Mouse (Mus musculus) midbrain, postnatal 0 days (tissue): Measurements from ENCODE around the gene Orm2. TPM values are rescaled to one million over a fixed set of nuclear protein-coding genes. Genes with fewer than 3 reads are reported as not detected.

Source experiments
- ATAC-seq: fragments of 200-750 bp; cut with Nextera tagmentation; 2 replicates; pipeline ENCODE4 v1.8.0; 2017; ENCODE audit warnings: moderate number of reproducible peaks, mild to moderate bottlenecking, moderate TSS enrichment, moderate library complexity; ENCODE audit not compliant: low FRiP score
- DNase-seq: peaks from one replicate; pipeline ENCODE4 v3.0.0-alpha.2; 2015; ENCODE audit warnings: low spot score
- H3K27ac ChIP-seq: fragments of 300-500 bp; sonication (generic); 2 replicates; pipeline ENCODE4 v1.5.1; 2014; ENCODE audit warnings: low read depth, mild to moderate bottlenecking, low read length, mixed read lengths
- H3K27me3 ChIP-seq: fragments of 300-500 bp; sonication (generic); 2 replicates; pipeline ENCODE4 v1.6.1; 2014; ENCODE audit warnings: low read length, control low read depth, mixed read lengths; ENCODE audit not compliant: insufficient read depth
- H3K36me3 ChIP-seq: fragments of 300-500 bp; sonication (generic); 2 replicates; pipeline ENCODE4 v1.6.1; 2014; ENCODE audit warnings: low read length, control low read depth, mixed read lengths; ENCODE audit not compliant: insufficient read depth
- H3K4me1 ChIP-seq: fragments of 300-500 bp; sonication (generic); 2 replicates; pipeline ENCODE4 v1.6.1; 2014; ENCODE audit warnings: mild to moderate bottlenecking, control low read depth, antibody characterized with exemption, low read length, mixed read lengths; ENCODE audit not compliant: insufficient read depth
- H3K4me2 ChIP-seq: fragments of 300-500 bp; sonication (generic); 2 replicates; pipeline ENCODE4 v1.6.1; 2014; ENCODE audit warnings: low read depth, mild to moderate bottlenecking, low read length, mixed read lengths; ENCODE audit not compliant: poor library complexity, severe bottlenecking
- H3K4me3 ChIP-seq: fragments of 300-500 bp; sonication (generic); 2 replicates; pipeline ENCODE4 v1.5.1; 2014; ENCODE audit warnings: low read depth, mild to moderate bottlenecking, low read length, moderate library complexity
- H3K9ac ChIP-seq: fragments of 300-500 bp; sonication (generic); replicated peaks from 2 replicates; pipeline ENCODE4 v1.6.1; 2014; ENCODE audit warnings: mild to moderate bottlenecking, low read length, moderate library complexity, mixed read lengths; ENCODE audit not compliant: poor library complexity, severe bottlenecking
- H3K9me3 ChIP-seq: fragments of 300-500 bp; sonication (generic); 2 replicates; pipeline ENCODE4 v1.6.1; 2016; ENCODE audit warnings: low read length, control low read depth
- CTCF ChIP-seq: IDR thresholded peaks from 2 replicates; pipeline ENCODE4 v1.5.1; 2016; ENCODE audit warnings: antibody characterized with exemption, mild to moderate bottlenecking
- WGBS: fragments of 180-500 bp; shearing (Covaris S2); extraction: QIAGEN DNeasy Blood & Tissue Kit; methylation state at CpG from one replicate; pipeline ENCODE4 v1.1.7; 2014; 5-methylcytosine and 5-hydroxymethylcytosine counted together
- polyA plus RNA-seq: library from polyadenylated mRNA; unstranded; fragments of >200 nt; fragmentation: Nextera tagmentation; extraction: Ambion mirVana; gene quantifications from 2 replicates; pipeline ENCODE4 v1.2.1, GENCODE M21; 2015
- total RNA-seq: library from RNA; depleted of rRNA; stranded (reverse); fragments of >200 nt; gene quantifications from 2 replicates; pipeline ENCODE4 v1.2.3, GENCODE M21; 2014

Gene Orm2
- total and polyA plus RNA-seq, 2 experiments from 2014 or later = not detected

- ATAC-seq (no peak), DNase-seq (no peak)
- Histone ChIP-seq H3K4me3 (no peak overlapping the region), H3K27me3 (no peaks in the 10 kb centered on the region), H3K27ac (no peak overlapping the region), H3K9me3 (no peaks in the 10 kb centered on the region), H3K4me2 (no peak overlapping the region), H3K4me1 (no peaks in the 10 kb centered on the region), H3K36me3 (no peaks in the 10 kb centered on the region), H3K9ac (no peak overlapping the region)
- 68% methylated on average over 6 of the region's 6 CpGs for WGBS
- no peak for TF ChIP-seq CTCF
These were observed 13.7 kb upstream of the Orm2 start for GRCm38 (mm10) chr4:63348524-63348923.

- no peak within 1 kb of the TSS for H3K4me3 ChIP-seq
- 81% methylated on average over 4 of the region's 4 CpGs for WGBS
- H3K27me3 ChIP-seq = no peaks in the 10 kb centered on the region
- no peak within 1 kb of the TSS for H3K27ac ChIP-seq
- H3K4me1 ChIP-seq = no peaks in the 10 kb centered on the region
- H3K9ac ChIP-seq = no peak within 1 kb of the TSS
- no peak for TF ChIP-seq CTCF
- ATAC-seq (no peak), DNase-seq (no peak)
- H3K36me3 ChIP-seq = no peaks in the 10 kb centered on the region
- no peak within 1 kb of the TSS for H3K4me2 ChIP-seq
- H3K9me3 ChIP-seq = no peaks in the 10 kb centered on the region
These were observed 6.2 kb upstream of the Orm2 start, which contains the start of gene Orm3 for GRCm38 (mm10) chr4:63355877-63356665. TSS of gene Orm3 (plus strand) at chr4:63356162.

GRCm38 (mm10) chr4:63356981-63357570 lies 5.2 kb upstream of the Orm2 start:
- 70% methylated on average over 2 of the region's 2 CpGs for WGBS
- no peak for ATAC-seq
- no peak for TF ChIP-seq CTCF
- H3K9ac ChIP-seq = no peak overlapping the region
- no peak overlapping the region for H3K4me2 ChIP-seq
- H3K4me1 ChIP-seq = no peaks in the 10 kb centered on the region
- H3K27me3 ChIP-seq = no peaks in the 10 kb centered on the region
- DNase-seq = no peak
- no peak overlapping the region for H3K27ac ChIP-seq
- H3K36me3 ChIP-seq = no peaks in the 10 kb centered on the region
- H3K4me3 ChIP-seq = no peak overlapping the region
- no peaks in the 10 kb centered on the region for H3K9me3 ChIP-seq

GRCm38 (mm10) chr4:63359861-63360260 lies 2.4 kb upstream of the Orm2 start:
- no peak overlapping the region for H3K4me2 ChIP-seq
- no peaks in the 10 kb centered on the region for H3K9me3 ChIP-seq
- H3K9ac ChIP-seq = no peak overlapping the region
- ATAC-seq = no peak
- H3K27me3 ChIP-seq = no peaks in the 10 kb centered on the region
- no peak for DNase-seq
- WGBS = 71% methylated on average over 6 of the region's 6 CpGs
- H3K4me3 ChIP-seq = no peak overlapping the region
- H3K36me3 ChIP-seq = no peaks in the 10 kb centered on the region
- H3K4me1 ChIP-seq = no peaks in the 10 kb centered on the region
- no peak overlapping the region for H3K27ac ChIP-seq
- TF ChIP-seq CTCF = no peak

- Histone ChIP-seq H3K9ac (no peak overlapping the region), H3K27me3 (no peaks in the 10 kb centered on the region), H3K9me3 (no peaks in the 10 kb centered on the region), H3K36me3 (no peaks in the 10 kb centered on the region), H3K27ac (no peak overlapping the region), H3K4me2 (no peak overlapping the region), H3K4me1 (no peaks in the 10 kb centered on the region), H3K4me3 (no peak overlapping the region)
- peak; percentile 95 for TF ChIP-seq CTCF
- peak; percentile 54 for ATAC-seq
- 15% methylated on average over 4 of the region's 4 CpGs for WGBS
- peak; percentile 77 for DNase-seq
These were observed 6.3 kb downstream of the Orm2 start for GRCm38 (mm10) chr4:63368577-63368976.

- no peaks in the 10 kb centered on the region for H3K36me3 ChIP-seq
- no peak overlapping the region for H3K9ac ChIP-seq
- 36% methylated on average over 7 of the region's 7 CpGs for WGBS
- H3K4me2 ChIP-seq = no peak overlapping the region
- no peak for TF ChIP-seq CTCF
- no peak overlapping the region for H3K27ac ChIP-seq
- DNase-seq = no peak
- no peaks in the 10 kb centered on the region for H3K27me3 ChIP-seq
- no peaks in the 10 kb centered on the region for H3K9me3 ChIP-seq
- no peaks in the 10 kb centered on the region for H3K4me1 ChIP-seq
- ATAC-seq = no peak
- H3K4me3 ChIP-seq = no peak overlapping the region
These were observed 8.6 kb downstream of the Orm2 start for GRCm38 (mm10) chr4:63370897-63371296.
